Mouse (Mus musculus) right cerebral cortex, postnatal 14 days (tissue): Measurements from ENCODE around the gene Gm20708.
"Not testable (repeated sequence)": the region's sequence is repeated elsewhere in the genome, so short reads cannot be mapped to it uniquely, and the experiment has no call there.

Experiments
- DNase-seq: peaks from one replicate; pipeline ENCODE4 v3.0.0; 2022

Gm20708 gene

DNA sequence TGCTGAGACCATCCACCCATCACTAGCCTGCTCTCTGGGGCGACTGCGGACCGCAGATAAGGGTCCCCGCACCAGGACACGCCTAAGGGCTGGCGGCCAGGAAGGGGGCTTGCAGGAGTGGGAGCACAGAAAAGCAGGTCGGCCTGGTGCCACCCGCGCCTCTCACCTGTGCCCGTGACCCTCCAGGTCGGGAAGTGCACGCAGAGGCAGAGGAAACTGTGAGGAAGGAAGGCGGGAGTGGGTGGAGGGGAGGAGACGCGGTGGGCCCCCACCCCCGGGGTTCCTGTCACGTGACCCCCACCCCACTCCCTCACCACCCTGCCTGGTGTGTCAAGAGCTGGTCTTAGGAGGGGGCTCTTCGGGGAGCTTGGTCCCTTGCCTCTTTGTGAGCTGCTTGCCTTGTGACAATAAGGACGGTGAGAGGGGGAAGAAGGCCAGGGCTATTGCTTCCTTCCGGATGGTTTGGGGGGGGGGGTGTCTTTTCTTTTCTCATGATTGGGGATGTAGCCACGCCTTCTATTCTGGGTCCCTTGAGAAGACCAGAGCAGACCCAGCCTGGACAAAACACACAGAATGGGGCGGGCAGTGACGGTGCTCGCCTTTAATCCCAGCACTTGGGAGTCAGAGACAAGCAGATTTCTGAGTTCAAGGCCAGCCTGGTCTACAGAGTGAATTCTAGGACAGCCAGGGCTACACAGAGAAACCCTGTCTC lies 27.3 kb upstream of the Gm20708 start, which contains the start of the genes Tmc8 and Tmc6:
Tmc8 (plus strand) TSS at position 84 of the 712 bp plus-strand sequence.
Tmc6 (minus strand) TSS at position 206 of the 712 bp plus-strand sequence.
- DNase-seq = no peak

GRCm38 (mm10) chr11:117782705-117783034 lies 26.8 kb upstream of the Gm20708 start:
- no peak for DNase-seq

- peak; percentile 66 for DNase-seq
Observed at GRCm38 (mm10) chr11:117783089-117783488, 26.4 kb upstream of the Gm20708 start.

- no peak for DNase-seq
Observed at GRCm38 (mm10) chr11:117783683-117784309, 25.7 kb upstream of the Gm20708 start.

- DNase-seq = no peak
Observed at GRCm38 (mm10) chr11:117786294-117786693, 23.2 kb upstream of the Gm20708 start.

DNA sequence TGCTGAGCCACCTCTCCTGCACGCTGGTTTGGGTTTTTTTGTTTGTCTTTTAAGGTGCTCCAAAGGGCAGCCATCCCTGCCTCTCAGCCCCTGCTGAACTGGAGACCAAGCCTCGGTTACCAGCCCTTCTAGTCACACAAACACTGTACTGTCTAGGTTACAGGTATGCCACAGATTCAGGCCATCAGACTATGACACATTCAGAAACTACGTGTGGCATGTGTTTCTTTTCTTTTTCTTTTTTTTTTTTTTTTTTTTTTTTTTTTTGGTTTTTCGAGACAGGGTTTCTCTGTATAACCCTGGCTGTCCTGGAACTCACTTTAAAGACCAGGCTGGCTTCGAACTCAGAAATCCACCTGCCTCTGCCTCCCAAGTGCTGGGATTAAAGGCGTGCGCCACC lies 21.0 kb upstream of the Gm20708 start:
- not testable (repeated sequence) for DNase-seq

DNA sequence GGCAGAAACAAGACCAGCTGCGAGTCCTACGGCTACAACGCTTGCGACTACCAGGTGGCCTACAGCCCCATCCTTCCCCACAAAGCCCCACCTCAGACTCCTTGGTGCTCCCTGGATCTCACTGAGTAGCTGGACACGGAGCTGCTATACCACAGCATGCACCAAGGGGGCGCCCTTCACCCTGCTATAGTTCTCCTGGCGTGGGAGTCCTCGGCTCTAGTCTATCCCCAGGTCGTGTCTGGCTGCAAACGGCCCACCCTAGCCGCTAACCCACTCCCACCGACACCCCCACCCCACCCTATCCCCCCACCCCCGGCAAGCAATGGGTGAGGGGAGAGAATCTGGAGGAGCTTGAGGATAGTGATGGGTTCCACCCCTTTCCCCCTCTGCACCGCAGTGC lies 19.2 kb upstream of the Gm20708 start:
- DNase-seq = peak; percentile 54

DNA sequence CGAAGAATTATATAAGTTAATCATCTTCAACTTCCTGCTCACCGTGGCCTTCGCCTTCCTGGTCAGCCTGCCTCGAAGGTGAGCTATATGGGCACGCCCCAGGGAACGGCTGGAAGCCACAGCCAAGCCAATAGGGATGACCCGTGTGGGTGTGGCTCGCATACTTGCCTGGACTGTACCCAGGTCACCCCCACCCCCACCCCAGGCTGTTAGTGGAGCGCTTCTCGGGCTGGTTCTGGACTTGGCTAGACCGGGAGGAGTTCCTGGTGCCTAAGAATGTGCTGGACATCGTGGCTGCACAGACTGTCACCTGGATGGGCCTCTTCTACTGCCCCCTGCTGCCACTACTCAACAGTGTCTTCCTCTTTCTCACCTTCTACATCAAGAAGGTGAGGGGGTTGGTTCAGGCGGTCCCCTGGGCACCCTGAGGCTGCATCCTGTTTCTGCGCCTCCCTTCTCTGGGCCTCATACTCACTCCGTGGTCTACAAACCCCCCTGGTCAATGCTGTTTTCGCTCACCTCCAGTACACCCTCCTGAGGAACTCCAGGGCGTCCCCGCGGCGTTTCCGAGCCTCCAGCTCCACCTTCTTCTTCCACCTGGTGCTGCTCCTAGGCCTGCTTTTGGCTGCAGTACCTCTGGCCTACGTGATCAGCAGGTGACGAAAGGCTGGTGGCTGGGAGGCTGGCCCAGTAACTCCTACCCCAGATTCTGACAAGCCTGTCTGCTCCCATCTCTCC lies 18.6 kb upstream of the Gm20708 start:
- DNase-seq = peak; percentile 6

GRCm38 (mm10) chr11:117791441-117791761 lies 18.1 kb upstream of the Gm20708 start:
- no peak for DNase-seq

DNA sequence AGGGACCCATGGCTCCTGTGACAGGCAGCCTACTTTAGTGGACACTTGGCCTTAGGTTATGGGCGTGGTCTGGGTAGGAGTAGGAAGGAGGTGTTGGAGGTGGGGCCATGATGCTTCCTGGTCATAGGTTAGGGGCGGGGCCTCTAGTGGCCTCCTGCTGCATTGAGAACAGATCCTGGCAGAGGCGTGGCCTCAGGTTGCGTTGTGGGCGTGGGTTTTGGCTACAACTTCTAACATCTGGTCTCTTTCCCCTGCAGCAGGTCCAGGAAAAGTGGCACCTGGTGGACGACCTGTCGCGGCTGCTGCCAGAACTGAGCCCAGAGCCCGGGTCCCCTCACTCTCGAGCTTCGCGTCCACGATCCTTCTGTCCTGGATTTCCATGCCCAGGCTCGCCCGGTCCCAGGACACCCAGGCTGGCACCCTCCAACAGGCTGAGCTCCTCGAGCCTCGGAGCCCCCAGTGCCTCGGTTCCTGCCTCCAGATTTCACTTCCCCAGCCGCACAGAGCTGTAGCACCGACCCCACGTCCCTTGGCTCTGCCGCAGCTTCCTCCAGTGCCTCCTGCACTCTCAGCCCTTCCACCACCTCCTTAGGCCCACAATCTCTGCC lies 17.1 kb upstream of the Gm20708 start:
- no peak for DNase-seq

GRCm38 (mm10) chr11:117794035-117794551 lies 15.4 kb upstream of the Gm20708 start:
- DNase-seq = no peak

- DNase-seq = no peak
Observed at GRCm38 (mm10) chr11:117796954-117797353, 12.5 kb upstream of the Gm20708 start.

- DNase-seq = no peak
Observed at GRCm38 (mm10) chr11:117797511-117798159, 11.8 kb upstream of the Gm20708 start, which contains the start of gene 6030468B19Rik. Gene 6030468B19Rik, plus strand, starts transcription at chr11:117797660.

DNA sequence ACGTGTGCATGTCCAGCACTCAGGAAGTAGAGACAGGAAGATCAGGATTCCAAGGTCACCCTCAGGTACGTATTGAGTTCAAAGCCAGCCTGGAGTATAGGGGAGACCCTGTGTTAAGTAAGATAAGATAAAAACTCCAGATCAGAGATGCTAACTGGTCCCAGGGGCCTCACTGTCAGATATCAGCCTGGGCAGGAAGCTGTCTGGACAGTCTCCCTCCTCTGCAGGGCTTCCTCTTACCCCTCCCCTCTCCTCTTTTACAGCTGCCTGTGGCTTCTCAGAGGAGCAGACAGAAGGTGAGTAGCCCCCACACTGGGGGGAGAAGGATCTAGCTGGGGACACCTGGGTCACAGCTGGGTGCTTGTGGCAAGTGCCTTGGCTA lies 11.3 kb upstream of the Gm20708 start:
- no peak for DNase-seq

GRCm38 (mm10) chr11:117799174-117799573 lies 10.3 kb upstream of the Gm20708 start:
- no peak for DNase-seq

- DNase-seq = no peak
Observed at GRCm38 (mm10) chr11:117800038-117800437, 9.4 kb upstream of the Gm20708 start.

GRCm38 (mm10) chr11:117801650-117802049 lies 7.8 kb upstream of the Gm20708 start:
- no peak for DNase-seq

GRCm38 (mm10) chr11:117803166-117803688 lies 6.2 kb upstream of the Gm20708 start:
- DNase-seq = no peak

DNA sequence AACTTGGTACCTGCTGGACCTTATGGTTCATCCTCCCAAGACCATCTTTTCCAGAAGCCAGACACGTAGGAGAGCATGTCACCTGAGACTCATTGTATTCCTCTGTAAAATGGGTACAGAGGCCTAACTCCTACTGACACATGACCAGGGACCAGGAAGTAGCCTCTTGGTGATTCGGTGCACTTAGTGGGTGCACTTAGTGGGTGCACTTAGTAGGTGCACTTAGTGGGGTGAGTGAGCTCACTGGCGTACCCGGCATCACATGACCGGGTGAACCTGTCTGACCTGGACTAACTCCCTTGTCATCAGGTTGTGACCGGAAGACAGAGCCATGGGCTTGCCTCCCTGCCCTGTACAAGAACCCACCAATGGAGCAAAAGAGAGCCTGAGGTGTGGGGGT lies 2.7 kb upstream of the Gm20708 start:
- DNase-seq = no peak

DNA sequence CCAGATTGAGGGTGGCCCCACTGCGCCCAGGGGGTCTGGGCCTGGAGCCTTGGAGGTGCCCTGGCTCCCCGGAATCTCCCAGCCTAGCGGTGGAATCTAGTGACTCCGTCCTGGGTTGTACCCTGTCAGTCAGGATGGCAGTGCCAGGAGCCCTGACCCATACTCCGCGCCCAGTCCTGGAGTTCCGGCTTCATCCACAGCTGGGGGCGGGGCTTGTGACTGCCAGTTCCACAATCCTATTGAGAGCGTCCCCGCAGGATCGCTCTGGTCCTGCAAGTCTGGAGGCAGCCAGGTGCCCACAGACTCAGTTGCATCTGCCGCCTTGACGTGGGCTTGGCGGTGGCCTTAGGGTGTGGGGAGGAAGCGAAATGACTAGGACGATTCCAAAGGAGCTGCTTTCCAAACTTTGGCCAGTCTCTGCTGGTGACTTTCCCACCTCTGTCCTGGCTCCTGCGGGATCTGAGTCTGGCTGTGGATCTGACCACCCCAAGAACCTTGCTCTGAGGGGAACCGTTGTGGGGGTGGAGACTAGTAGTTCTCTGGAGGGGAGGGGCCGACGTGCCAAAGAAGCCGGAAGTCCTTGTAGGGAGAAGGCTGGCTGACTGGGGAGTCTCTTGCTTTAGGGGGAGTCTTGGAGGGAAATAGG lies 1.1 kb downstream of the Gm20708 start:
- peak; percentile 70 for DNase-seq

DNA sequence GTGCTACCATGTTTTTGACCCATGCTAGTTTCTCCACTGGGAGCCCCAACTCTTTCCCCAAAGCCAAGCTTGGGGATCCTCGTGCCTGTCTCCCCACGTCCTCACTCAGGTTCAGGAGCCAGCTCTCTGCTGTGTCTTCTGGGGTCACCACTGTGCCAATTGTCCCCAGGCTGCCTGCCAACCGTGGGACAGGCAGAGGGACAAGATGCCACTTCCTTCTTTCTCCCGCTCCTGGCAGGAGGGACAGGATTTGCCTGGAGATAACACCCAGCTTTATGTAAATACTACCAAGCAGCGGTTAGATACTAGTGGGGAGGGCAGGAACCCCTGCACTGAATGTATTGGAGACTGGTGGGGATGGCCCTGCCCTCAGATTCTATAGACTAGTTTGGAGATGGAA lies 4.4 kb downstream of the Gm20708 start:
- DNase-seq = no peak
